Mouse (Mus musculus) left cerebral cortex, postnatal 36 days (tissue): ENCODE results near the gene Rbm47. TPM values are rescaled to one million over a fixed set of nuclear protein-coding genes. Genes with fewer than 3 reads are reported as not detected.

Experiments
- DNase-seq, 2 experiments: peaks; one replicate each; pipeline ENCODE4 v3.0.0; 2021 to 2022; ENCODE audit warnings: low spot score in 2 of 2, mixed read lengths in 1 of 2
- intact Hi-C: fragments of 180-260 bp; cut with DNase I; formaldehyde crosslinking; loops from one replicate; pipeline ENCODE4 v1.15.1; 2025
- total RNA-seq, 2 experiments: library from RNA; stranded (reverse); gene quantifications; 2 replicates each; pipeline ENCODE4 v1.2.3; 2021

Gene Rbm47
- total RNA-seq, 2 experiments from 2014 or later = 1.4 to 1.8 TPM

DNA sequence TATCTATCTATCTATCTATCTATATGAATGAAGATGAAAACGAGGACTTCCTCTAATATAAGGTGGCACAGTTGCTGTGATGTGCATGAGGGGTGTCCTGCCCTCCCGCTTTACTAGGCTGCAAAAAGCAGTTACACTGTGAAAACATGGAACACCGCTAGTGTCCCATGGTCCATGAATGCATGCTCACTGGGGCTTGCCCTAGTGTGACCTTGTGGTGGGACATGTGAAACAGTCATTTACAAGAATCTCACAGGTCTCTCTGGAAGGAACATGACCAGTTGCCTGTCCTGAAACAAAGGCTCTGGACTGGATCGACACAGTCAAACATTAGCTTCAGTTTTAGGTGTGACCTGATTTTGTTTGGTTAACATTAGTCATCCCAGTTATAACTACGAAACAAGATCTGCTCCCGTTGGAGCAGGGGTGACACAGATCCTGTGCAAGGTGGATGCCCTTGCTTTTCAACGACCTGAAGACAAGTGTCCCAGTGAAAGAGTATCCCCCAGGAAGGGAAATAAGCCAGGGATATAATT, 132.1 kb downstream of the Rbm47 start:
- intact Hi-C loops = no loop called here
- no peak for DNase-seq

DNA sequence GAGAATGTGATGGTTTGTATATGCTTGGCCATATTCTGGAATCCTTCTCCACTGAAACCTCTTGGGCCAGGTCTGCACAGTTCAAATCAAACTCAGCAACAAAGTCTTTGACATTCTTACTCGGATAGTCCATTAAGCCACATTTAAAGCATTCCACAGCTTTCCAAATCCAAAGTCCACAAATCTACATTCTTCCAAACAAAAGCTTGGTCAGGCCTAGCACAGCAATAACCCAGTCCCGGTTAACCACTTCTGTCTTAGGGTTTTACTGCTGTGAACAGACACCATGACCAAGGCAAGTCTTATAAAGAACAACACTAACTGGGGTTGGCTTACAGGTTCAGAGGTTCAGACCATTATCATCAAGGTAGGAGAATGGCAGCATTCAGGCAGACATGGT, 133.1 kb downstream of the Rbm47 start:
- DNase-seq = no peak
- intact Hi-C loops = no loop called here

DNA sequence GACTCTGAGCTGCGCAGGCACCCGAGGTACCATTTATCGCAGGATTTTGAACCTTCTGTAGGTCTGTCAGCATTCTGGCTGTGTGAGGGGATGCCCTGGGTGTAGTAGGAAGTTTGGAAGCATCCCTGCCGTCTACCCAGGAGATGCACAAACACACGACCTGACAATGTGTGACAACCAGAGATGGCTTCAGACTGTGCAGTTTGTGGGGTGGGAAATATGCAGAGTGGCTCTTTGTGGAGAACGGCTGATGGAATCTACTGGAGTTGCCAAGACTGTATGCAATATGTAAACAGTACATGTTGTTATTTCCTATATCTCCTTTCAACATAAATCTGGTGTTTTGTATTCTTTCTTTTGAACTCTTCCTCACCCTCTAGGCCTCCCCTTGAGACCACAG, 135.9 kb downstream of the Rbm47 start:
- no peak for DNase-seq
- intact Hi-C loops = no loop called here

- no peak for DNase-seq
- intact Hi-C loops = no loop called here
These were observed 136.4 kb downstream of the Rbm47 start for GRCm38 (mm10) chr5:66036440-66037054.

DNA sequence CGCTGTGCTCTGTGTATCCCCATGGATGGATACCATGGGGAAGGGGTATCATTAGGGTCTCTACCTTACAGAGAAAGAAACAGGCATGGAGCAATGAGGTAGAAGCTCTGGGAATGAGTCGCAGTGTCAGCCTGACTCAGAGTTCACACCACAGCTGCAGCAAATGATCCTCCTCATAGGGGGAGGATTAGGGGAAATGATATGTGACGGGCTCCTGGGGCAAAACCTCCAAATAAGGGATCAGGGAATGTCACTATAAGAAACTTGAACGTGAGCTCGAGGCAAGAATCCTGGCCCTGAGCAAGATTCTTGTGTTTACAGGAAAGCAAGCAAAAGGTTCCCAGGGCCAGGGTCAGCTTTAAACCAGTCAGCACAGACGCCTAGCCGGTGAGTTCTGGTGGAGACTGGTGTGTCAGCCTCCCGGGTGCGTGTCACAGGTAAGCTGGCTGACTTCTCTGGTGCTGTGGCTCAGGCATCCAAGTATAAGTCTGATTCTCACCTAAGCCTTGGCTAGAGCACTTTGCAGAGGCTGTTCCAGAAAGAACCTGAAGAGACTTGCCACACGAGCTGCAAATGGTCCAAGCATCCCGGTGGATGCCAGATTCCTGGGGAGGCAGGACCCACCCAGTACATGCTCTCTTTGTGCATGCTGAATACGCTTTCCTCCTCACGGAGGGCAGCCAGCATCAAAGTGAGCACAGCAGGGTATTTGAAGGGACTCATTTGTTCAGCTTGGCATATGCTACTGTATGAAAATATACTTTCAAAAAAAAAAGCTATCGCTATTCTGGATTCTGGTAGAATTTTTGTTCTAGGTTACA, 138.3 kb downstream of the Rbm47 start:
- DNase-seq = no peak
- intact Hi-C loops = no loop called here

DNA sequence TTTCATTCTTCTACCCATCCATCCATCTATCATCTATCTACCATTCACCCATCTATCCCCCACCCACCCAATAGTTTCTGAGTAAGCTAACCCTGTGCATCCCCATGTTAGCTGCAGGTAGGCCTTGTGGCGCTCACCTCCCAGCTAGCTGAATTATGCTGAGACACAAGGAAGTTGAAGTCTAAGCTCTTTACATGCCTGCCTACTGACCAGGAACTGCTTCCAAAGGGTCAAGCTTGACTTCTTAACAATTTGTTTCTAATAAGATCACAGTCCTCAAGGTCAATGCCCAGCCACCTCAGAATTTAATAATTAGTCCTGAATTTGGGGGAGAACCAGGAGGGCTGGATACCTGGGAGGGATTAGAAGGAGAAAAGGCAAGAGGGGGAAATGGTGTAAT, 140.1 kb downstream of the Rbm47 start:
- intact Hi-C loops = no loop called here
- DNase-seq = no peak

- intact Hi-C loops = no loop called here
- no peak for DNase-seq
These were observed 141.2 kb downstream of the Rbm47 start for GRCm38 (mm10) chr5:66031699-66032098.

DNA sequence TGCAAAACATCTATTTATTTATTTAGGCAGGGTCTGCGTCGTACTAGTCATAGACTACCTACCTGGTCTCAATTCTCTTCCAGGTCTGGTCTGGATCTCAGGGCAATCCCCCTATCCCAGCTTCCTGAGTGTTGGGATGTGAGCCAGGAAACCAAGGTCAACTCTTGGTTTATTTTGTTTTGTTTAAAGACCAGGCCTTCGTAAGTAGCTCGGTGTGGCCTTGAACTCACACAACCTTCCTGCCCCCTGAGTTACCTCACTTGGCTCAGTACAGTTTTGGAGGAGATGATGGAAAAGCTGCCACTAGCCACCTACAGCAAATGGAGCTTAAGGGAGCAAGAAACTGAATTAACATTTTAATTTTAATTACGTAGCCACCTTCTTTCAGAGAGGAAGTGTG, 144.7 kb downstream of the Rbm47 start:
- DNase-seq = no peak
- intact Hi-C loops = no loop called here

DNA sequence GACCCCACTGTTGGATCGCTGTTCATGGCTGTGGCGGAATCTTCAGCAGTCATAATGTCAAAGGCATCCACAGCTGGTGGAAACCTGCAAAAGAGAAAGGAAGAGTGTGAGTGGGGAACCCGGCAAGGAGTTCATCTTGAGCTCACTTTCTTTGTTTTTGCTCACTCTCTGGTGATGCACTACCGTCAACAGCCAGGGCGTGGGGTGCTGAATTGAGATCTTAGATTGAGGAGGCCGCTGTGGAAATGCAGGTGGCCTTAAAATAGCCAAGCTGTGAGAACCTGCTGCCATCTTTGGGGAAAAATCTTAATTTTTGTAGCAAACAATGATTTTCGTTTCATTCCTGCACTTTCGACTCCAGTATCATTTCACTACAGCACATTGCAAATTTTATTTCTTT, 145.7 kb downstream of the Rbm47 start:
- DNase-seq = no peak
- intact Hi-C loops = no loop called here

- no peak for DNase-seq
- intact Hi-C loops = no loop called here
These were observed 146.1 kb downstream of the Rbm47 start for GRCm38 (mm10) chr5:66026796-66027195.

DNA sequence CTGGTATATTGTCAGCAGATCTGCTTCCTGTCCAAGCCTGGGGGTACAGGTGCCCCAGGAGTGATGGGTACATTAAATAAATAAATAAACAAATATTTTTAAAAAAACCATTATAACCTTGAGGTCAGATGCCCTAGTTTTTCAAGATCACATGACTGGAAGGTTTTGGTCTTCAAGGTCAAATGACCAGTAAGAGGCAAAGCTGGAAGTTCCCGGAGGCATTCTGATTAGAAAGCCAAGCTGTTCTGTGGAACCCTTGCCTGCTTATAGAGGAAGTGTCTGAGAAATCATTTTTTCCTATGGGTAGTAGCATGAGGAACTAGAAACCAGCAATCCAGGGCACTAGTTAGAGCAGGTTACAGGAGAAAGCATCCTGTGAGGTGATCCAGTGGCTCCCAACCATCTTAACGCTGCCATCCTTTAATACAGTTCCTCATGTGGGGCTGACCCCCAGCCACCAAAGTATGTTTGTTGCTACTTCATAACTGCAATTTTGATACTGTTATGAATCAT, 157.4 kb downstream of the Rbm47 start:
- intact Hi-C loops = no loop called here
- no peak for DNase-seq

DNA sequence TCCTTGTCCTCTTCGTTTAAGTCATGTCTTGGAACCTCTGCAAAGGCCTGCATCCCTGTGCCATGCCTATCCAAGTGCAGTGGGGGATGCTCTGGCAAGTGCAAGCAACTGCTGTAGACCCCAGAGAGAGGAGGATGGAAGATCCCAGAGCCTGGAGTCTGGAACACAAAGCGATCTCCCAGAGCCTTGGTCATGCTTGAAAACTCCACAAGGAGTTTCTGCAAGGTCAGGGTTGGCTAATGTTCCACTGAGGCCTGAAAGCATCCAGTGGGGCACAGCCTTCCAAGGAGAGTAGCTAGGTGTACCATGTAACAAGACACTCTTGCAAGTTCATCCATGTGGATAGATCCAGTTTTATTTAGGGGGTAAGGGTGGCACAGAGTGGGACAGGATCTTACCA, 158.5 kb downstream of the Rbm47 start:
- intact Hi-C loops = no loop called here
- DNase-seq = no peak

DNA sequence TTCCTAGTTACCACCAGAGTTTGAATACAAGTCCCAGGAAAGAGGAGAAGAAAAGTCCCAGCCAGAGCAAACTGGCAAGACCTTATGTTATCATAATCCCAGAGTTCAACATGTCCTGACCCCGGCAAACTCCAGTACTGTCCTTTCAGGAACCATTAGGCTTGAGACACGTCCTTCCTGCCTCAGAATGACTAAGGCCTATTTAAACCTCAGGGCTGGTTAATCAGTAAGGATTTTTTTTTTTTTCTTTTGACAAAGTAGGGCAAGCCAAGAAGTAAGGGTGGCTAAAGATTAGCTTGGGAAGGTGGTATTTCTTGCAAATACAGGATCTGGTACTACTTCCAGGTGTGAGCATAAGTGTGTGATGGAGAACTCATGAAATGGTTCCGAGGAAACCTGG, 158.9 kb downstream of the Rbm47 start:
- intact Hi-C loops = no loop called here
- DNase-seq = no peak

DNA sequence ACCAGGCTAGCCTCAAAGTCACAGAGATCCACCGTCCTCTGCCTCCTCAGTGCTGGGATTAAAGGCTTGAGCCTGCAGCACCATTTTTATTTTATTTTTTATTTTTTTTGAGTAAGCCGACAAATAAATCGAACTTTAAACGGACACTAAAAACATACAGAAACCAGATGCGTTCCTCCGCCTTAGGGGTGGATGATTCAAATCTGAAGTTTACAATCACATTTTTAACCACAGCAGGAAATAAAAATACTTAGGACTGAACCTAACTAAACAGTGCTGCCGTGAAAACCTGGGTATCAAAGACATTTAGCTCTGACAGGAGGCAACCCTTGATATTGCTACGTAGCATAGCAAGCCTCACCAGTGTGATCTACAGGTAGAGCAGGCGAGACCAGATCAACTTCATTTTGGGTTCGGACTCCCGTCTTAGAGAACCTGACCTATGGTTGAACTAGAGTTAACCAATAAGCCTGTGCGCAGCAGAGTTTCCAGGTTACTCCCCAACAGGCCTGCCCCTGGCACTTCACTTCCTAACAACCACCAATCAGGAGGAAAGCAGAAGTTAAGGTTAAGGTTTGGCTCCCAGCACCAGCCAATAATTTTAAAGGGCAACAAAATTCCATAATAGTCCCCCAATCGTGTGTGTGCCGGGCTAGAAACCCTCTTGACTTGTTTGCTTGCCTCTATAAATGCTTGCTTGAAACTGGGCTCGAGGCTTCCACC, 164.5 kb downstream of the Rbm47 start:
- intact Hi-C loops = no loop called here
- DNase-seq = no peak

- intact Hi-C loops = no loop called here
These were observed 167.8 kb downstream of the Rbm47 start for GRCm38 (mm10) chr5:66005041-66005678.

GRCm38 (mm10) chr5:66004134-66004925, 168.6 kb downstream of the Rbm47 start, which contains the start of gene 9130230L23Rik:
Gene 9130230L23Rik, minus strand, starts transcription at chr5:66004285.
- DNase-seq = no peak
- intact Hi-C loops = no loop called here

More at GRCm38 (mm10) chr5:66005041-66005678, 167.8 kb downstream of the Rbm47 start:
- no peak for DNase-seq

DNA sequence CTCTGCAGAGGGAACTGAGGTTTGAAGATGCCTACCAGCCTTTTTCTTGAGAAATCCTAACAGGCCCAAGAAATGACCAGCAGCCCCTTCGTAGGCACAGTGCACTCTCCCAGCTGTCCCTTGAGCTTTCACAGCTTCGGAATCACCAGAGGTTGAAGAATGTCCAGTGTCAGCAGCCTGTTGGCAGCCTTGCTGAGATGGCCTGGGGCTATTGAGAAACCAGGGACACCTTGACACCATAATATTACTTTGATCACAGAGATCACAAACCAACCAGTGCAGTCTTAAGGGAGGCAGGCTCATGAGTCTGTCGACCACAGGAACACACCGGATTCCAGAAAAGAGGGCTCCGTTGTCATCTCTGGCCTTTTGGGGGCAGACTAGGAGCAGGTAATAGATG, 171.7 kb downstream of the Rbm47 start:
- no peak for DNase-seq
- intact Hi-C loops = no loop called here

DNA sequence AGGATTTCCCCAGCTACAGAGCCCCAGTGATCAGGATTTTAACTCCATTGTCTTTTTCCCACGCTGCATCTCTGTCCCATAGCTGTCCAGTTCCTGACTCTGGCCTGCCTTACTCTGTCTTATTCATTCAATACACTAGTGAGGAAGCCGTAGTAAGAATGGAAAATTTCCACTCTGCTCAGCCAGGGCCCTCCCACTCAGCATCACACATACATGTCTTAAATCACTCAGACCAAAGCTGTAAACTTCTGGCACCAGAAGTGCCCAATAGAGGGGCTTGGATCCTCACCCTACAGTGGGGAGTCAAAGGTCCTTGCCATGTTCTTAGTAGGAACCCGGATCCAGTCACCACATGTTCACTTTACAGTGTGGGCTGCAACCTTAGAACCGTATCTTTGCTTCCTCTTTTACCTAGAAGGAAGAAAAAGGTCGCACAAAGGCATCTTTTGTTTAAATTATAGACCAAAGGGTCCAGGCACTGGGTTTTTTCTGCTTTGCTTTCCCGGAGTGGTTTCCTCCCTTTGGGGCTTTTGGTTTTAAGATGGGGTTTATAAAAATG, 172.3 kb downstream of the Rbm47 start:
- intact Hi-C loops = no loop called here
- no peak for DNase-seq

- DNase-seq = no peak
- intact Hi-C loops = no loop called here
These were observed 172.8 kb downstream of the Rbm47 start for GRCm38 (mm10) chr5:66000074-66000473.
